15 mouse cellular contexts compared by ENCODE assay signal in genomic region chr17:84031833-84032232, GRCm38 (mm10).
DNase-seq lines count a peak whose midpoint lies in the region; ATAC-seq and TF ChIP-seq lines count a peak whose summit lies in the region.
"Had no signal": no experiment of that assay in that cellular context is flagged by ENCODE, and none has a peak within 500 bp of the region (broad histone marks: within the 10 kb centered on the region; RNA-seq: fewer than 3 reads in every experiment).

No protein-coding gene starts in this region.

- H3K4me3 ChIP-seq in hindbrain, embryonic 10.5 days = no peak overlapping the region
- H3K4me3 ChIP-seq in hindbrain, embryonic 13.5 days = no peak overlapping the region
- H3K4me3 ChIP-seq in stomach, embryonic 14.5 days (ENCODE audit: low read depth, low read length) = no peak overlapping the region
- no peak overlapping the region for H3K4me3 ChIP-seq in stomach, postnatal 0 days (ENCODE audit: low read depth, low read length)
- no peak overlapping the region for H3K4me3 ChIP-seq in intestine, embryonic 15.5 days (replicated peaks)
- no peak overlapping the region for H3K4me3 ChIP-seq in stomach, embryonic 16.5 days (replicated peaks; ENCODE audit: low read length)
- no peak overlapping the region for H3K4me3 ChIP-seq in midbrain, embryonic 11.5 days (ENCODE audit: low read depth, low read length)
- H3K4me3 ChIP-seq: hindbrain, embryonic 15.5 days; neural tube, embryonic 13.5 days had no signal

- no peak for TF ChIP-seq EP300 in stomach, postnatal 0 days (optimal IDR thresholded peaks at IDR 0.05)

- no peak overlapping the region for H3K4me2 ChIP-seq in hindbrain, embryonic 13.5 days
- no peak overlapping the region for H3K4me2 ChIP-seq in stomach, embryonic 14.5 days (replicated peaks; ENCODE audit: low read depth, low read length)
- no peak overlapping the region for H3K4me2 ChIP-seq in stomach, postnatal 0 days (replicated peaks; ENCODE audit: low read depth)
- H3K4me2 ChIP-seq in intestine, embryonic 15.5 days (replicated peaks) = no peak overlapping the region
- no peak overlapping the region for H3K4me2 ChIP-seq in stomach, embryonic 16.5 days (ENCODE audit: low read depth, low read length)
- no peak overlapping the region for H3K4me2 ChIP-seq in midbrain, embryonic 11.5 days
- H3K4me2 ChIP-seq: hindbrain, embryonic 15.5 days; liver, embryonic 11.5 days; neural tube, embryonic 13.5 days had no signal

- 0 out of 2 replicates have a peak, but pooled peaks cover 3% of the 10 kb centered on the region for H3K9me3 ChIP-seq in hindbrain, embryonic 10.5 days
- H3K9me3 ChIP-seq in hindbrain, embryonic 13.5 days = no peaks in the 10 kb centered on the region
- no peaks in the 10 kb centered on the region for H3K9me3 ChIP-seq in stomach, embryonic 14.5 days (ENCODE audit: control insufficient read depth, low read depth, low read length)
- H3K9me3 ChIP-seq in stomach, postnatal 0 days (ENCODE audit: control insufficient read depth, low read length) = no peaks in the 10 kb centered on the region
- H3K9me3 ChIP-seq in intestine, embryonic 15.5 days = no peaks in the 10 kb centered on the region
- H3K9me3 ChIP-seq in stomach, embryonic 16.5 days (replicated peaks; ENCODE audit: control insufficient read depth, low read length) = no peaks in the 10 kb centered on the region
- no peaks in the 10 kb centered on the region for H3K9me3 ChIP-seq in midbrain, embryonic 11.5 days (ENCODE audit: control insufficient read depth, low read length)
- H3K9me3 ChIP-seq: hindbrain, embryonic 15.5 days; neural tube, embryonic 13.5 days had no signal

- no peak overlapping the region for H3K9ac ChIP-seq in hindbrain, embryonic 13.5 days
- no peak overlapping the region for H3K9ac ChIP-seq in stomach, embryonic 14.5 days (replicated peaks; ENCODE audit: low read depth, low read length)
- H3K9ac ChIP-seq in stomach, postnatal 0 days (ENCODE audit: low read length) = no peak overlapping the region
- no peak overlapping the region for H3K9ac ChIP-seq in intestine, embryonic 15.5 days
- no peak overlapping the region; the same call in 1 of the 2 replicates for H3K9ac ChIP-seq in stomach, embryonic 16.5 days (ENCODE audit: low read length)
- no peak overlapping the region for H3K9ac ChIP-seq in midbrain, embryonic 11.5 days (ENCODE audit: low read length)
- H3K9ac ChIP-seq: hindbrain, embryonic 15.5 days; neural tube, embryonic 13.5 days had no signal

- 78% methylated on average over 4 of the region's 4 CpGs for WGBS in hindbrain, embryonic 10.5 days
- 80% methylated on average over 4 of the region's 4 CpGs for WGBS in hindbrain, embryonic 13.5 days
- WGBS in stomach, embryonic 14.5 days = 71% methylated on average over 4 of the region's 4 CpGs
- WGBS in stomach, postnatal 0 days = 83% methylated on average over 4 of the region's 4 CpGs
- WGBS in intestine, embryonic 15.5 days = 68% methylated on average over 4 of the region's 4 CpGs
- WGBS in stomach, embryonic 16.5 days = 77% methylated on average over 4 of the region's 4 CpGs
- 83% methylated on average over 4 of the region's 4 CpGs for WGBS in midbrain, embryonic 11.5 days

- H3K36me3 ChIP-seq in hindbrain, embryonic 10.5 days = no peaks in the 10 kb centered on the region
- no peaks in the 10 kb centered on the region for H3K36me3 ChIP-seq in hindbrain, embryonic 13.5 days
- no peaks in the 10 kb centered on the region for H3K36me3 ChIP-seq in stomach, embryonic 14.5 days (ENCODE audit: control insufficient read depth, insufficient read depth, low read length)
- no peaks in the 10 kb centered on the region for H3K36me3 ChIP-seq in stomach, postnatal 0 days (ENCODE audit: control insufficient read depth, insufficient read depth, low read length)
- H3K36me3 ChIP-seq in intestine, embryonic 15.5 days = no peaks in the 10 kb centered on the region
- no peaks in the 10 kb centered on the region for H3K36me3 ChIP-seq in stomach, embryonic 16.5 days (ENCODE audit: control insufficient read depth, insufficient read depth, low read length)
- no peaks in the 10 kb centered on the region for H3K36me3 ChIP-seq in midbrain, embryonic 11.5 days (ENCODE audit: control insufficient read depth, insufficient read depth, low read length)
- H3K36me3 ChIP-seq: hindbrain, embryonic 15.5 days; neural tube, embryonic 13.5 days had no signal

- peaks cover 54% of the 10 kb centered on the region for H3K4me1 ChIP-seq in hindbrain, embryonic 10.5 days (replicated peaks)
- H3K4me1 ChIP-seq in hindbrain, embryonic 13.5 days (replicated peaks) = peaks cover 17% of the 10 kb centered on the region
- H3K4me1 ChIP-seq in stomach, embryonic 14.5 days (ENCODE audit: control insufficient read depth, insufficient read depth, low read length) = peaks cover 20% of the 10 kb centered on the region
- peaks cover 4% of the 10 kb centered on the region; the same call in 1 of the 2 replicates for H3K4me1 ChIP-seq in stomach, postnatal 0 days (replicated peaks; ENCODE audit: control insufficient read depth, insufficient read depth)
- H3K4me1 ChIP-seq in intestine, embryonic 15.5 days (replicated peaks) = peaks cover 48% of the 10 kb centered on the region
- peaks cover 27% of the 10 kb centered on the region for H3K4me1 ChIP-seq in stomach, embryonic 16.5 days (ENCODE audit: control insufficient read depth, insufficient read depth, low read length)
- peaks cover 5% of the 10 kb centered on the region; the same call in 1 of the 2 replicates for H3K4me1 ChIP-seq in midbrain, embryonic 11.5 days (ENCODE audit: control insufficient read depth, insufficient read depth, low read length)

- no peak for TF ChIP-seq CTCF in stomach, postnatal 0 days (IDR thresholded peaks at IDR 0.05; ENCODE audit: low read depth)

- H3K27me3 ChIP-seq in hindbrain, embryonic 10.5 days (ENCODE audit: insufficient read depth, poor library complexity, severe bottlenecking) = peaks cover 32% of the 10 kb centered on the region
- peaks cover 11% of the 10 kb centered on the region for H3K27me3 ChIP-seq in hindbrain, embryonic 13.5 days
- H3K27me3 ChIP-seq in stomach, embryonic 14.5 days (ENCODE audit: control insufficient read depth, insufficient read depth, low read length) = no peaks in the 10 kb centered on the region
- no peaks in the 10 kb centered on the region for H3K27me3 ChIP-seq in stomach, postnatal 0 days (ENCODE audit: control insufficient read depth, insufficient read depth, low read length)
- no peaks in the 10 kb centered on the region for H3K27me3 ChIP-seq in intestine, embryonic 15.5 days (replicated peaks)
- H3K27me3 ChIP-seq in stomach, embryonic 16.5 days (ENCODE audit: control insufficient read depth, insufficient read depth, low read length) = no peaks in the 10 kb centered on the region
- peaks cover under 1% of the 10 kb centered on the region; the same call in 1 of the 2 replicates for H3K27me3 ChIP-seq in midbrain, embryonic 11.5 days (ENCODE audit: control insufficient read depth, insufficient read depth, low read length)
- H3K27me3 ChIP-seq: hindbrain, embryonic 15.5 days had no signal

- no peak for DNase-seq in hindbrain, embryonic 10.5 days (ENCODE audit: low spot score)
- DNase-seq in stomach, postnatal 0 days (ENCODE audit: low spot score) = no peak
- DNase-seq in midbrain, embryonic 11.5 days (ENCODE audit: low spot score, missing footprints) = no peak
- DNase-seq: cerebellum, adult 9-11 months; lung, postnatal 14 days; midbrain, embryonic 14.5 days; right cerebral cortex, postnatal 14 days had no signal

- peak overlapping the region; percentile 53; the same call in 1 of the 2 replicates for H3K27ac ChIP-seq in hindbrain, embryonic 10.5 days
- no peak overlapping the region for H3K27ac ChIP-seq in hindbrain, embryonic 13.5 days
- peak overlapping the region; percentile 52; the same call in 1 of the 2 replicates for H3K27ac ChIP-seq in stomach, embryonic 14.5 days (ENCODE audit: low read length)
- no peak overlapping the region for H3K27ac ChIP-seq in stomach, postnatal 0 days (replicated peaks)
- peak overlapping the region; percentile 45 for H3K27ac ChIP-seq in intestine, embryonic 15.5 days
- H3K27ac ChIP-seq in stomach, embryonic 16.5 days (ENCODE audit: low read length) = peak overlapping the region; percentile 57
- H3K27ac ChIP-seq in midbrain, embryonic 11.5 days (ENCODE audit: low read depth, low read length) = no peak overlapping the region
- H3K27ac ChIP-seq: hindbrain, embryonic 15.5 days; neural tube, embryonic 13.5 days had no signal

- ATAC-seq in hindbrain, embryonic 13.5 days (ENCODE audit: low FRiP score) = no peak
- no peak for ATAC-seq in stomach, embryonic 14.5 days (ENCODE audit: insufficient number of reproducible peaks, insufficient read depth, low FRiP score, low read depth)
- no peak for ATAC-seq in stomach, postnatal 0 days (ENCODE audit: low FRiP score, low TSS enrichment)
- ATAC-seq in intestine, embryonic 15.5 days = no peak
- ATAC-seq in stomach, embryonic 16.5 days (ENCODE audit: insufficient read depth, low FRiP score) = no peak
- no peak for ATAC-seq in midbrain, embryonic 11.5 days (ENCODE audit: low FRiP score)
- ATAC-seq: forebrain, embryonic 16.5 days had no signal

Comparison
In these comparisons a context has a peak if more than half of its experiments do, and no peak if none do; other contexts are left out.
1. H3K27ac ChIP-seq: peak in hindbrain, embryonic 10.5 days (single experiment), stomach, embryonic 14.5 days (single experiment), intestine, embryonic 15.5 days (single experiment) and stomach, embryonic 16.5 days (single experiment); none in hindbrain, embryonic 13.5 days (single experiment), stomach, postnatal 0 days (single experiment) and midbrain, embryonic 11.5 days (single experiment).